Mouse (Mus musculus) cortical plate, adult 2 months (tissue): ENCODE data around the gene Plxnb3.

Experiments used
- CTCF ChIP-seq: fragments of 200-500 bp; IDR thresholded peaks from 2 replicates; pipeline ENCODE4 v1.5.1; 2011; ENCODE audit warnings: mild to moderate bottlenecking, control low read depth, low read length; ENCODE audit not compliant: insufficient read depth; ENCODE audit errors: extremely low read depth
- POLR2A ChIP-seq: fragments of 200-500 bp; IDR thresholded peaks from 2 replicates; pipeline ENCODE4 v1.6.1; 2011; ENCODE audit warnings: mild to moderate bottlenecking, low read length, control low read depth; ENCODE audit not compliant: insufficient read depth; ENCODE audit errors: extremely low read depth

DNA sequence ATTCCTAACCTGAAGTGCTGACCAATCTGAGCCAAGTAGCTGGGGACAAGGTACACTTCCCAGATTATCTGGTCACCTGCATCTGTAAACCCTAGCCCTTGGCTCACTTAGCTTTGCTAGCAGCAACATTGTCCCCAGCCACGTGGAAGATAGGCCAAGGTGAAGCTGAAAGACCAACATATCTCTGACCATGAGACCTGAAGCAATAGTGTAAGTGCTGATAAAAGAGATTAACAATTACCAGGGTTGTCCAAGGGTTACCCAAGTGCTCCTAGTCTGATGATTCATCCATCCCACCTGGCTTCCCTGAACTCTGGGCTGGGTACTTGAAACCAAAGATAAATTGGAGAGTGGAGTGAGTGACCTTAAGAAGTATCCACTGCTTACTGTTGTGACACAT lies 26.0 kb upstream of the Plxnb3 start:
- TF ChIP-seq CTCF (no peak), POLR2A (no peak)
